ENCODE assay signal across 15 mouse cellular contexts in genomic region chr4:97814515-97814914, GRCm38 (mm10). TPM values are rescaled to one million over a fixed set of nuclear protein-coding genes. Genes with fewer than 3 reads are reported as not detected.
A peak's percentile ranks its signal among the peaks of the same experiment; 100 is the strongest.
DNase-seq lines count a peak whose midpoint lies in the region; ATAC-seq lines count a peak whose summit lies in the region.
"Had no signal": no experiment of that assay in that cellular context is flagged by ENCODE, and none has a peak within 500 bp of the region (broad histone marks: within the 10 kb centered on the region; RNA-seq: fewer than 3 reads in every experiment).

No protein-coding gene starts in this region.

- H3K27ac ChIP-seq in liver, embryonic 12.5 days = no peak overlapping the region
- peak overlapping the region; percentile 84 for H3K27ac ChIP-seq in heart, embryonic 16.5 days (ENCODE audit: low read length)
- no peak overlapping the region for H3K27ac ChIP-seq in limb, embryonic 10.5 days
- H3K27ac ChIP-seq: embryonic facial prominence, embryonic 12.5 days; midbrain, embryonic 15.5 days had no signal

- H3K27me3 ChIP-seq in liver, embryonic 12.5 days (replicated peaks) = no peaks in the 10 kb centered on the region
- no peaks in the 10 kb centered on the region for H3K27me3 ChIP-seq in heart, embryonic 16.5 days (ENCODE audit: control insufficient read depth, insufficient read depth, low read length)
- H3K27me3 ChIP-seq in limb, embryonic 10.5 days (ENCODE audit: low read depth, poor library complexity, severe bottlenecking) = 0 out of 2 replicates have a peak, but pooled peaks cover 5% of the 10 kb centered on the region
- H3K27me3 ChIP-seq: embryonic facial prominence, embryonic 12.5 days; midbrain, embryonic 15.5 days had no signal

- H3K4me1 ChIP-seq in liver, embryonic 12.5 days = 0 out of 2 replicates have a peak, but pooled peaks cover 3% of the 10 kb centered on the region
- H3K4me1 ChIP-seq in heart, embryonic 16.5 days (ENCODE audit: control insufficient read depth, insufficient read depth, low read length) = peaks cover 56% of the 10 kb centered on the region
- no peaks in the 10 kb centered on the region for H3K4me1 ChIP-seq in limb, embryonic 10.5 days
- H3K4me1 ChIP-seq: midbrain, embryonic 15.5 days had no signal

- ATAC-seq in liver, embryonic 12.5 days = no peak
- ATAC-seq in heart, embryonic 16.5 days (replicated peaks; ENCODE audit: extremely low read depth, insufficient read depth, low FRiP score) = no peak
- ATAC-seq in megakaryocyte, adult 5-6 weeks (ENCODE audit: poor library complexity, severe bottlenecking) = peak; percentile 90
- ATAC-seq: hindbrain, embryonic 16.5 days; midbrain, embryonic 15.5 days had no signal

- DNase-seq in adrenal gland, adult 2 months = peak; percentile 55
- DNase-seq in adrenal gland, postnatal 4 days (ENCODE audit: low spot score in 2 of 2) = no peak
- DNase-seq in liver = peak; percentile 13
- no peak for DNase-seq in left cerebral cortex, adult 11 months (ENCODE audit: low spot score)
- DNase-seq in limb, embryonic 10.5 days (ENCODE audit: low spot score) = no peak
- DNase-seq: cerebellum, postnatal 14 days; kidney, adult 8-10 months; spleen, adult 18-20 months had no signal

- H3K4me2 ChIP-seq in liver, embryonic 12.5 days = no peak overlapping the region
- peak overlapping the region; percentile 40; the same call in 1 of the 2 replicates for H3K4me2 ChIP-seq in heart, embryonic 16.5 days (ENCODE audit: low read depth, low read length)
- H3K4me2 ChIP-seq: embryonic facial prominence, embryonic 12.5 days; midbrain, embryonic 15.5 days had no signal

- 69% methylated on average over 7 of the region's 7 CpGs for WGBS in liver, embryonic 12.5 days (ENCODE audit: insufficient replicate concordance)
- WGBS in heart, embryonic 16.5 days = 72% methylated on average over 7 of the region's 7 CpGs
- WGBS in limb, embryonic 10.5 days = 93% methylated on average over 7 of the region's 7 CpGs

- no peaks in the 10 kb centered on the region for H3K9me3 ChIP-seq in liver, embryonic 12.5 days (replicated peaks)
- no peaks in the 10 kb centered on the region for H3K9me3 ChIP-seq in heart, embryonic 16.5 days (replicated peaks; ENCODE audit: control insufficient read depth, low read length)
- no peaks in the 10 kb centered on the region for H3K9me3 ChIP-seq in limb, embryonic 10.5 days (replicated peaks)
- H3K9me3 ChIP-seq: embryonic facial prominence, embryonic 12.5 days; midbrain, embryonic 15.5 days had no signal

- H3K36me3 ChIP-seq in liver, embryonic 12.5 days = no peaks in the 10 kb centered on the region
- H3K36me3 ChIP-seq in heart, embryonic 16.5 days (ENCODE audit: control insufficient read depth, insufficient read depth) = no peaks in the 10 kb centered on the region
- no peaks in the 10 kb centered on the region for H3K36me3 ChIP-seq in limb, embryonic 10.5 days
- H3K36me3 ChIP-seq: embryonic facial prominence, embryonic 12.5 days; midbrain, embryonic 15.5 days had no signal

- H3K4me3 ChIP-seq in liver, embryonic 12.5 days = no peak overlapping the region
- no peak overlapping the region for H3K4me3 ChIP-seq in heart, embryonic 16.5 days (ENCODE audit: low read length)
- no peak overlapping the region for H3K4me3 ChIP-seq in limb, embryonic 10.5 days
- H3K4me3 ChIP-seq: embryonic facial prominence, embryonic 12.5 days; midbrain, embryonic 15.5 days had no signal

- H3K9ac ChIP-seq in liver, embryonic 12.5 days = no peak overlapping the region
- no peak overlapping the region for H3K9ac ChIP-seq in heart, embryonic 16.5 days (ENCODE audit: low read length)
- H3K9ac ChIP-seq: embryonic facial prominence, embryonic 12.5 days; midbrain, embryonic 15.5 days had no signal

RNA-seq across cellular contexts. Expression of gene E130114P18Rik, which starts 36.6 kb away (rescaled TPM):
- total RNA-seq in adrenal gland, adult 2 months (2021) = not detected
- 0.07 TPM in 1 of 2 replicates, not detected in the other for polyA plus RNA-seq in adrenal gland, adult 2 months (2012; rRNA removed)
- 1 to 10 TPM; 1.2 to 1.4 TPM for total RNA-seq in adrenal gland, postnatal 4 days (2021)
- 0.23 TPM in 1 of 2 replicates, not detected in the other for polyA plus RNA-seq in liver, embryonic 12.5 days (2016; fragmentation: Nextera tagmentation; extraction: Ambion mirVana)
- polyA plus RNA-seq in heart, embryonic 16.5 days (2015; fragmentation: Nextera tagmentation; extraction: Ambion mirVana) = 0.47 and 0.75 TPM in 2 replicates
- not detected in 2 replicates for total RNA-seq in megakaryocyte, adult 5-6 weeks (2015)
- total RNA-seq in megakaryocyte, adult 5-6 weeks (2017) = not detected in 2 replicates
- polyA plus RNA-seq in limb, embryonic 10.5 days (2016; fragmentation: Nextera tagmentation; extraction: Ambion mirVana) = 2.8 and 11.0 TPM in 2 replicates
- total RNA-seq: gastrocnemius, adult 8-10 months had no signal

RNA-seq across cellular contexts. Expression of gene Nfia, which starts 42.0 kb away (rescaled TPM):
- 100 to 1,000 TPM; 132 to 174 TPM for total RNA-seq in adrenal gland, adult 2 months (2021)
- 60.7 and 83.3 TPM in 2 replicates for polyA plus RNA-seq in adrenal gland, adult 2 months (2012; rRNA removed)
- total RNA-seq in adrenal gland, postnatal 4 days (2021) = 100 to 1,000 TPM; 208 to 223 TPM
- polyA plus RNA-seq in liver, embryonic 12.5 days (2016; fragmentation: Nextera tagmentation; extraction: Ambion mirVana) = 3.8 and 4.5 TPM in 2 replicates
- polyA plus RNA-seq in heart, embryonic 16.5 days (2015; fragmentation: Nextera tagmentation; extraction: Ambion mirVana) = 37.3 and 42.0 TPM in 2 replicates
- total RNA-seq in megakaryocyte, adult 5-6 weeks (2015) = 17.8 TPM in 2 replicates
- total RNA-seq in megakaryocyte, adult 5-6 weeks (2017) = 3.6 and 4.6 TPM in 2 replicates
- polyA plus RNA-seq in limb, embryonic 10.5 days (2016; fragmentation: Nextera tagmentation; extraction: Ambion mirVana) = 6.7 and 21.3 TPM in 2 replicates

Comparison
In these comparisons a context has a peak if more than half of its experiments do, and no peak if none do; other contexts are left out.
1. DNase-seq: peak in adrenal gland, adult 2 months (single experiment) and liver (single experiment); none in adrenal gland, postnatal 4 days (0 of 2), left cerebral cortex, adult 11 months (single experiment) and limb, embryonic 10.5 days (single experiment).